ENCODE assay signal across 22 mouse cellular contexts in genomic region chr7:40248521-40248920, GRCm38 (mm10).
DNase-seq lines count a peak whose midpoint lies in the region.
"Had no signal": no experiment of that assay in that cellular context is flagged by ENCODE, and none has a peak within 500 bp of the region (broad histone marks: within the 10 kb centered on the region; RNA-seq: fewer than 3 reads in every experiment).

No protein-coding gene starts in this region.

- no peak overlapping the region for H3K27ac ChIP-seq in forebrain, embryonic 10.5 days
- H3K27ac ChIP-seq: embryonic facial prominence, embryonic 10.5 days; embryonic facial prominence, embryonic 13.5 days; hindbrain, embryonic 12.5 days; hindbrain, embryonic 15.5 days had no signal

- H3K4me3 ChIP-seq in forebrain, embryonic 10.5 days, result no peak overlapping the region
- H3K4me3 ChIP-seq: embryonic facial prominence, embryonic 10.5 days; embryonic facial prominence, embryonic 13.5 days; erythroblast, embryonic 14.5 days; hindbrain, embryonic 12.5 days; hindbrain, embryonic 15.5 days had no signal

- peak; percentile 9 for DNase-seq in layer of hippocampus, adult 9-11 months
- no peak for DNase-seq in layer of hippocampus, adult 9-10 months (ENCODE audit: low spot score)
- peak; percentile 89 for DNase-seq in Muller cell, postnatal 12 days (ENCODE audit: inconsistent ontology term)
- peak; percentile 56 for DNase-seq in brain, adult 2 months (ENCODE audit: low read depth, low spot score)
- no peak for DNase-seq in forebrain, embryonic 10.5 days (ENCODE audit: extremely low spot score, low spot score)
- no peak for DNase-seq in natural killer cell, adult 2 months (ENCODE audit: low spot score in 2 of 2)
- DNase-seq: adrenal gland, adult 2 months; adrenal gland, postnatal 14 days; cerebellum, adult 11-12 months; cerebellum, adult 8-10 months; cerebellum, postnatal 10 days; cerebellum, postnatal 36 days; embryo, embryonic 11 days; forebrain, postnatal 0 days; gastrocnemius, postnatal 10 days; gastrocnemius, postnatal 36 days; heart, adult 11 months had no signal

- H3K27me3 ChIP-seq in forebrain, embryonic 10.5 days (ENCODE audit: poor library complexity, severe bottlenecking), result no peaks in the 10 kb centered on the region
- H3K27me3 ChIP-seq: embryonic facial prominence, embryonic 13.5 days; hindbrain, embryonic 12.5 days; hindbrain, embryonic 15.5 days had no signal

- no peaks in the 10 kb centered on the region for H3K4me1 ChIP-seq in forebrain, embryonic 10.5 days
- H3K4me1 ChIP-seq: embryonic facial prominence, embryonic 10.5 days; embryonic facial prominence, embryonic 13.5 days; hindbrain, embryonic 12.5 days; hindbrain, embryonic 15.5 days had no signal

- H3K36me3 ChIP-seq in forebrain, embryonic 10.5 days (replicated peaks), result no peaks in the 10 kb centered on the region
- H3K36me3 ChIP-seq: embryonic facial prominence, embryonic 10.5 days; embryonic facial prominence, embryonic 13.5 days; hindbrain, embryonic 12.5 days; hindbrain, embryonic 15.5 days had no signal

- H3K9me3 ChIP-seq in forebrain, embryonic 10.5 days, result no peaks in the 10 kb centered on the region
- H3K9me3 ChIP-seq: embryonic facial prominence, embryonic 10.5 days; embryonic facial prominence, embryonic 13.5 days; hindbrain, embryonic 12.5 days; hindbrain, embryonic 15.5 days had no signal

- 87% methylated on average over 2 of the region's 2 CpGs for WGBS in forebrain, embryonic 10.5 days

Comparison
In these comparisons a context has a peak if more than half of its experiments do, and no peak if none do; other contexts are left out.
1. DNase-seq: peak in layer of hippocampus, adult 9-11 months (single experiment), Muller cell, postnatal 12 days (single experiment) and brain, adult 2 months (single experiment); none in layer of hippocampus, adult 9-10 months (single experiment), forebrain, embryonic 10.5 days (single experiment) and natural killer cell, adult 2 months (0 of 2).